Mouse (Mus musculus) MEL (cell line): ENCODE data around the gene Tmc8. TPM values are rescaled to one million over a fixed set of nuclear protein-coding genes. Genes with fewer than 3 reads are reported as not detected.

ENCODE experiments used
- DNase-seq: peaks from one replicate; pipeline ENCODE4 v3.0.0; 2011; ENCODE audit warnings: low read depth, low spot score
- H3K27ac ChIP-seq: 2 replicates; pipeline ENCODE4 v1.5.1; 2012; ENCODE audit warnings: low read depth, mild to moderate bottlenecking, control low read depth, low read length, moderate library complexity; ENCODE audit not compliant: control insufficient read depth
- H3K27me3 ChIP-seq, 2 experiments: fragments of 150-350 bp in 1 of 2; sonication (generic) in 1 of 2; 2 replicates each; pipeline ENCODE4 v1.6.1; 2012; ENCODE audit warnings: low read length in 2 of 2, mild to moderate bottlenecking in 2 of 2, improper control_type of control experiment in 1 of 2, moderate library complexity in 1 of 2; ENCODE audit not compliant: insufficient read depth in 2 of 2, control insufficient read depth in 1 of 2
- H3K36me3 ChIP-seq, 2 experiments: 2 replicates each; pipeline ENCODE4 v1.6.1; 2012 to 2014; ENCODE audit warnings: low read length in 2 of 2, improper control_type of control experiment in 1 of 2, inconsistent platforms in 1 of 2, mild to moderate bottlenecking in 1 of 2; ENCODE audit not compliant: insufficient read depth in 2 of 2, control insufficient read depth in 1 of 2
- H3K4me1 ChIP-seq, 2 experiments: fragments of 150-350 bp in 1 of 2; sonication (generic) in 1 of 2; 2 replicates each; pipeline ENCODE4 v1.6.1; 2012; ENCODE audit warnings: low read length in 2 of 2, improper control_type of control experiment in 1 of 2, mild to moderate bottlenecking in 1 of 2; ENCODE audit not compliant: insufficient read depth in 2 of 2, control insufficient read depth in 1 of 2
- H3K4me3 ChIP-seq, 2 experiments: fragments of 150-350 bp in 1 of 2; sonication (generic) in 1 of 2; 2 replicates each; pipeline ENCODE4 v1.5.1; 2012; ENCODE audit warnings: low read depth in 2 of 2, low read length in 2 of 2, mild to moderate bottlenecking in 2 of 2, moderate library complexity in 2 of 2, control low read depth in 1 of 2, improper control_type of control experiment in 1 of 2; ENCODE audit not compliant: control insufficient read depth in 1 of 2, insufficient read depth in 1 of 2
- H3K79me2 ChIP-seq: 2 replicates; pipeline ENCODE4 v1.6.1; 2012; ENCODE audit warnings: mild to moderate bottlenecking, low read length, moderate library complexity; ENCODE audit not compliant: control insufficient read depth, poor library complexity, insufficient read depth
- H3K9ac ChIP-seq: 2 replicates; pipeline ENCODE4 v1.6.1; 2012; ENCODE audit warnings: low read depth, mild to moderate bottlenecking, control low read depth, low read length, moderate library complexity; ENCODE audit not compliant: control insufficient read depth, poor library complexity, severe bottlenecking
- H3K9me3 ChIP-seq: fragments of 150-350 bp; sonication (generic); replicated peaks from 2 replicates; pipeline ENCODE4 v1.6.1; 2012; ENCODE audit warnings: mild to moderate bottlenecking, low read length, improper control_type of control experiment, moderate library complexity; ENCODE audit not compliant: insufficient read depth
- CHD1 ChIP-seq: IDR thresholded peaks from 2 replicates; pipeline ENCODE4 v1.6.1; 2012; ENCODE audit warnings: low read depth, mild to moderate bottlenecking, inconsistent platforms, low read length, improper control_type of control experiment
- CHD2 ChIP-seq: IDR thresholded peaks from 2 replicates; pipeline ENCODE4 v1.6.1; 2011; ENCODE audit warnings: low read length, improper control_type of control experiment
- CTCF ChIP-seq, 3 experiments: IDR thresholded peaks in 2 of 3; conservative IDR thresholded peaks in 1 of 3; 2 replicates each; pipeline ENCODE4 v1.5.1; 2011 to 2012; ENCODE audit warnings: low read length in 3 of 3, low read depth in 2 of 3, mild to moderate bottlenecking in 2 of 3, improper control_type of control experiment in 1 of 3, inconsistent platforms in 1 of 3, mixed read lengths in 1 of 3, moderate library complexity in 1 of 3; ENCODE audit not compliant: control insufficient read depth in 1 of 3, insufficient read depth in 1 of 3, poor library complexity in 1 of 3, severe bottlenecking in 1 of 3
- ELF1 ChIP-seq: IDR thresholded peaks from 2 replicates; pipeline ENCODE4 v1.6.1; 2014; ENCODE audit warnings: low read depth, mild to moderate bottlenecking, inconsistent platforms, low read length, improper control_type of control experiment, moderate library complexity
- EP300 ChIP-seq, 2 experiments: IDR thresholded peaks; 2 replicates each; pipeline ENCODE4 v1.6.1; 2011; ENCODE audit warnings: improper control_type of control experiment in 2 of 2, low read length in 2 of 2, low read depth in 1 of 2, mild to moderate bottlenecking in 1 of 2
- GATA1 ChIP-seq: IDR thresholded peaks from 2 replicates; pipeline ENCODE4 v1.6.1; 2011; ENCODE audit warnings: low read depth, low read length, improper control_type of control experiment
- HCFC1 ChIP-seq: IDR thresholded peaks from 2 replicates; pipeline ENCODE4 v1.6.1; 2012; ENCODE audit warnings: low read depth, mild to moderate bottlenecking, inconsistent platforms, low read length, improper control_type of control experiment, moderate library complexity
- KAT2A ChIP-seq: conservative IDR thresholded peaks from 2 replicates; pipeline ENCODE4 v1.6.1; 2012; ENCODE audit warnings: low read depth, low read length, improper control_type of control experiment, inconsistent platforms
- MAFK ChIP-seq: IDR thresholded peaks from 2 replicates; pipeline ENCODE4 v1.6.1; 2011; ENCODE audit warnings: low read depth, mild to moderate bottlenecking, low read length, improper control_type of control experiment, borderline replicate concordance
- MAX ChIP-seq: IDR thresholded peaks from 2 replicates; pipeline ENCODE4 v1.6.1; 2011; ENCODE audit warnings: low read length, improper control_type of control experiment
- MAZ ChIP-seq: IDR thresholded peaks from 2 replicates; pipeline ENCODE4 v1.6.1; 2012; ENCODE audit warnings: low read depth, mild to moderate bottlenecking, inconsistent platforms, low read length, improper control_type of control experiment
- MXI1 ChIP-seq: IDR thresholded peaks from 2 replicates; pipeline ENCODE4 v1.6.1; 2011; ENCODE audit warnings: mild to moderate bottlenecking, low read depth, low read length, improper control_type of control experiment
- MYC ChIP-seq: IDR thresholded peaks from 2 replicates; pipeline ENCODE4 v1.6.1; 2011; ENCODE audit warnings: low read depth, mild to moderate bottlenecking, low read length, improper control_type of control experiment, moderate library complexity
- NELFE ChIP-seq: IDR thresholded peaks from 2 replicates; pipeline ENCODE4 v1.6.1; 2011; ENCODE audit warnings: low read depth, low read length, improper control_type of control experiment
- NRF1 ChIP-seq: IDR thresholded peaks from 2 replicates; pipeline ENCODE4 v1.6.1; 2014; ENCODE audit warnings: low read depth, mild to moderate bottlenecking, inconsistent platforms, low read length, improper control_type of control experiment, moderate library complexity; ENCODE audit not compliant: poor library complexity, insufficient read depth, severe bottlenecking
- POLR2A ChIP-seq, 2 experiments: IDR thresholded peaks; 2 replicates each; pipeline ENCODE4 v1.6.1; 2011 to 2012; ENCODE audit warnings: low read length in 2 of 2, mild to moderate bottlenecking in 2 of 2, control low read depth in 1 of 2, improper control_type of control experiment in 1 of 2, low read depth in 1 of 2, moderate library complexity in 1 of 2; ENCODE audit not compliant: control insufficient read depth in 1 of 2, insufficient read depth in 1 of 2, poor library complexity in 1 of 2
- POLR2AphosphoS2 ChIP-seq: IDR thresholded peaks from 2 replicates; pipeline ENCODE4 v1.6.1; 2011; ENCODE audit warnings: low read length, improper control_type of control experiment
- POLR2AphosphoS5 ChIP-seq: IDR thresholded peaks from 2 replicates; pipeline ENCODE4 v1.6.1; 2012; ENCODE audit warnings: low read depth, borderline replicate concordance, mild to moderate bottlenecking, inconsistent platforms, low read length, moderate library complexity, mixed read lengths
- RCOR1 ChIP-seq: IDR thresholded peaks from 2 replicates; pipeline ENCODE4 v1.6.1; 2012; ENCODE audit warnings: low read depth, mild to moderate bottlenecking, inconsistent platforms, low read length, improper control_type of control experiment
- SIN3A ChIP-seq: IDR thresholded peaks from 2 replicates; pipeline ENCODE4 v1.6.1; 2012; ENCODE audit warnings: low read length, improper control_type of control experiment, inconsistent platforms
- SMC3 ChIP-seq: IDR thresholded peaks from 2 replicates; pipeline ENCODE4 v1.6.1; 2011; ENCODE audit warnings: low read depth, low read length, improper control_type of control experiment
- TAL1 ChIP-seq: IDR thresholded peaks from 2 replicates; pipeline ENCODE4 v1.6.1; 2012; ENCODE audit warnings: mild to moderate bottlenecking, inconsistent platforms, low read length, moderate library complexity, mixed read lengths
- TBP ChIP-seq: IDR thresholded peaks from 2 replicates; pipeline ENCODE4 v1.8.0; 2011; ENCODE audit warnings: low read depth, low read length, improper control_type of control experiment
- TCF12 ChIP-seq: IDR thresholded peaks from 2 replicates; pipeline ENCODE4 v1.6.1; 2014; ENCODE audit warnings: low read depth, mild to moderate bottlenecking, inconsistent platforms, low read length, improper control_type of control experiment, moderate library complexity
- UBTF ChIP-seq: IDR thresholded peaks from 2 replicates; pipeline ENCODE4 v1.6.1; 2012; ENCODE audit warnings: low read depth, mild to moderate bottlenecking, inconsistent platforms, low read length, improper control_type of control experiment, moderate library complexity, borderline replicate concordance; ENCODE audit not compliant: insufficient read depth
- USF1 ChIP-seq: IDR thresholded peaks from 2 replicates; pipeline ENCODE4 v1.6.1; 2014; ENCODE audit warnings: low read depth, mild to moderate bottlenecking, inconsistent platforms, low read length, improper control_type of control experiment, moderate library complexity
- USF2 ChIP-seq, 2 experiments: IDR thresholded peaks; 2 replicates each; pipeline ENCODE4 v1.6.1; 2011 to 2012; ENCODE audit warnings: improper control_type of control experiment in 2 of 2, low read length in 2 of 2, borderline replicate concordance in 1 of 2, inconsistent platforms in 1 of 2, low read depth in 1 of 2, mild to moderate bottlenecking in 1 of 2; ENCODE audit not compliant: insufficient read depth in 1 of 2
- ZC3H11A ChIP-seq: IDR thresholded peaks from 2 replicates; pipeline ENCODE4 v1.6.1; 2012; ENCODE audit warnings: low read depth, mild to moderate bottlenecking, inconsistent platforms, low read length, improper control_type of control experiment
- ZKSCAN1 ChIP-seq: IDR thresholded peaks from 2 replicates; pipeline ENCODE4 v1.6.1; 2012; ENCODE audit warnings: low read depth, mild to moderate bottlenecking, inconsistent platforms, low read length, improper control_type of control experiment, moderate library complexity
- ZMIZ1 ChIP-seq: IDR thresholded peaks from 2 replicates; pipeline ENCODE4 v1.6.1; 2012; ENCODE audit warnings: low read depth, mild to moderate bottlenecking, inconsistent platforms, low read length, improper control_type of control experiment, moderate library complexity
- polyA plus RNA-seq, 2 experiments: library from polyadenylated mRNA; stranded (reverse) in 1 of 2; unstranded in 1 of 2; fragments of >175 nt in 1 of 2; fragments of >200 nt in 1 of 2; gene quantifications; 2 replicates each; pipeline versions ENCODE4 v1.2.1 to v1.2.4; 2012; ENCODE audit warnings: low replicate concordance in 2 of 2, low read depth in 1 of 2; ENCODE audit not compliant: insufficient read length in 2 of 2, insufficient read depth in 1 of 2, missing spikeins in 1 of 2
- total RNA-seq: library from RNA; depleted of rRNA; stranded (reverse); fragments of 300-350 nt; gene quantifications from 2 replicates; pipeline ENCODE4 v1.2.3, GENCODE M21; 2012

The Tmc8 gene
- total and polyA plus RNA-seq, 3 experiments, result 15.4 to 23.5 TPM; not detected in 1

- TF ChIP-seq MYC (peak; percentile 70; the same call in 1 of the 2 replicates), TAL1 (no peak), NELFE (peak; percentile 88), GATA1 (no peak), TBP (peak; percentile 59)
These were observed 27.8 kb downstream of the Tmc8 start, which contains the start of the genes Gm20708 and Syngr2 (continued) for GRCm38 (mm10) chr11:117809407-117810311.

GRCm38 (mm10) chr11:117810401-117811046, 28.6 kb downstream of the Tmc8 start:
- Histone ChIP-seq H3K27ac (peak overlapping the region; percentile 78), H3K79me2 (peaks cover 36% of the 10 kb centered on the region), H3K27me3 (no peaks in the 10 kb centered on the region), H3K4me3 (peak overlapping the region; percentile 86 to 98), H3K36me3 (peaks cover 2 to 8% of the 10 kb centered on the region in 2 experiments; a peak in 2 of 4 replicates), H3K4me1 (peaks cover 4 to 11% of the 10 kb centered on the region in 2 experiments), H3K9ac (peak overlapping the region; percentile 90), H3K9me3 (no peaks in the 10 kb centered on the region)
- peak; percentile 95 for DNase-seq
- peak; percentile 81; the same call in 1 of the 2 replicates for TF ChIP-seq MAZ
- TF ChIP-seq CTCF (IDR thresholded peaks at IDR 0.05 in 2 of 3, conservative IDR thresholded peaks at IDR 0.05 in 1 of 3; ENCODE audit: control insufficient read depth in 1 of 3, insufficient read depth in 1 of 3, low read depth in 2 of 3, low read length in 3 of 3, poor library complexity in 1 of 3, severe bottlenecking in 1 of 3), result peak; percentile 32 to 48 (median 33); a peak in 5 of 6 replicates
- TF ChIP-seq MYC, result no peak
- TF ChIP-seq MAX, result peak; percentile 8; the same call in 1 of the 2 replicates
- no peak for TF ChIP-seq POLR2AphosphoS5
- peak; percentile 33; the same call in 1 of the 2 replicates for TF ChIP-seq ZMIZ1
- no peak for TF ChIP-seq ZC3H11A
- TF ChIP-seq USF2 (IDR thresholded peaks at IDR 0.05; ENCODE audit: borderline replicate concordance in 1 of 2, insufficient read depth in 1 of 2, low read depth in 1 of 2, low read length in 2 of 2), result no peak
- TF ChIP-seq NRF1, result no peak
- TF ChIP-seq ELF1, result peak; percentile 85
- 0 out of 2 replicates have a peak, but pooled peaks have one; percentile 10 for TF ChIP-seq TCF12
- no peak for TF ChIP-seq CHD1
- peak; percentile 41; the same call in 1 of the 2 replicates for TF ChIP-seq HCFC1
- TF ChIP-seq USF1, result no peak
- TF ChIP-seq SIN3A, result peak; percentile 76
- no peak for TF ChIP-seq MAFK
- TF ChIP-seq SMC3, result peak; percentile 21; the same call in 1 of the 2 replicates
- TF ChIP-seq RCOR1, result 0 out of 2 replicates have a peak, but pooled peaks have one; percentile 0
- no peak for TF ChIP-seq TAL1
- TF ChIP-seq KAT2A, result 0 out of 2 replicates have a peak, but pooled peaks have one; percentile 13
- TF ChIP-seq NELFE, result peak; percentile 63
- 0 out of 2 replicates have a peak, but pooled peaks have one; percentile 18 for TF ChIP-seq ZKSCAN1
- TF ChIP-seq UBTF, result peak; percentile 88; the same call in 1 of the 2 replicates
- TF ChIP-seq EP300 (IDR thresholded peaks at IDR 0.05; ENCODE audit: low read depth in 1 of 2, low read length in 2 of 2), result peak in 1 of 2 experiments; percentile 11; a peak in 1 of 4 replicates
- TF ChIP-seq POLR2A (IDR thresholded peaks at IDR 0.05; ENCODE audit: control insufficient read depth in 1 of 2, insufficient read depth in 1 of 2, low read depth in 1 of 2, low read length in 2 of 2, poor library complexity in 1 of 2), result peak; percentile 44 to 59; a peak in 1 of 4 replicates
- peak; percentile 5; the same call in 1 of the 2 replicates for TF ChIP-seq CHD2
- no peak; the same call in 1 of the 2 replicates for TF ChIP-seq MXI1
- TF ChIP-seq POLR2AphosphoS2, result peak; percentile 82; the same call in 1 of the 2 replicates
- TF ChIP-seq TBP, result peak; percentile 93
